Mouse (Mus musculus) activated CD4-positive, CD25-positive, alpha-beta regulatory T cell, adult 4 months (primary cell): ENCODE measurements around the gene Slc27a3. TPM values are rescaled to one million over a fixed set of nuclear protein-coding genes. Genes with fewer than 3 reads are reported as not detected.
"Not testable (repeated sequence)": the region's sequence is repeated elsewhere in the genome, so short reads cannot be mapped to it uniquely, and the experiment has no call there.

Source experiments
- ATAC-seq: one replicate; pipeline ENCODE4 v1.8.0; 2017
- polyA plus RNA-seq, 2 experiments: library from polyadenylated mRNA; unstranded; fragments of 100-300 nt; shearing (Covaris generic); gene quantifications; one replicate each; pipeline ENCODE4 v1.2.1; 2017

Gene Slc27a3
- polyA plus RNA-seq, 2 experiments from 2014 or later, result 0.21 TPM; not detected in 1

GRCm38 (mm10) chr3:90388726-90389510, 820 bp downstream of the Slc27a3 start:
- ATAC-seq, result no peak

DNA sequence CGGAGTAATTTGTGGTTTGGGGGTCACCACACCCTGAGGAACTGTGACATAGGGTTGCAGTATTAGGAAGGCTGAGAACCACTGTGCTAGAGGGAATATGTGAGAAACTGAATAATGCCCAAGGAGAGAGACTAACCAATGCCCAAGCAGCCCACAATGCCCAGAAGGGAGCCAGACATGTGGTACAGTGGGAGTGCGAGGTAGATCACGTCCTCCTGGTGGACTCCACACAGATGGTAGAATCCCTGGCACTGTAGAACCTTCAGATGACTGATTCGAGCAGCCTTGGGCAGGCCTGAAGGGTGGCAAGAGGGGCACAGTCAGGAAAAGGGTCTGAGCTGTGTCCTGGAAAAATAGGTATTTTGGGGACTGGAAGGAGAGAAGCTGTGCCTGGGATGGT, 1.5 kb downstream of the Slc27a3 start:
- ATAC-seq, result no peak

- ATAC-seq, result no peak
Observed at GRCm38 (mm10) chr3:90387483-90387882, 2.3 kb downstream of the Slc27a3 start.

DNA sequence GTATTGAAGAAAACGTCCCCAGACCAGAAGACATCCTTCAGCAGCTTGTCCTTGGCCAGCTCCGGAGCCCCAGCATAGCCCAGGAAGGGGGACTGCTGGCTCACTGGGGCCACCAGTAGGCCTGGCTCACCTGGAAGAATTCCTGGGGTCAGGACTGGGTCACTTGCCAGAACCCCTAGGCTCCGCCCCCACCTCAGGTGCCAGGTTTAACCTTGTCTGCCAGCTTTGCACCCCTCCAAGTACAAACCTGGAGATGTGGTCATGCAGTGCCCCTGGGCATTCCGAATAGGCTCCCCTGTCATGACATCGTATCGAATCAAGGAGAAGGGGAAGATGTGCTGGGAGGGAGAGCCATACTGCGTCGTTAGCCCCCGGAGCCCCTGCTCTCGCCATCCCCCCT, 2.9 kb downstream of the Slc27a3 start:
- no peak for ATAC-seq

DNA sequence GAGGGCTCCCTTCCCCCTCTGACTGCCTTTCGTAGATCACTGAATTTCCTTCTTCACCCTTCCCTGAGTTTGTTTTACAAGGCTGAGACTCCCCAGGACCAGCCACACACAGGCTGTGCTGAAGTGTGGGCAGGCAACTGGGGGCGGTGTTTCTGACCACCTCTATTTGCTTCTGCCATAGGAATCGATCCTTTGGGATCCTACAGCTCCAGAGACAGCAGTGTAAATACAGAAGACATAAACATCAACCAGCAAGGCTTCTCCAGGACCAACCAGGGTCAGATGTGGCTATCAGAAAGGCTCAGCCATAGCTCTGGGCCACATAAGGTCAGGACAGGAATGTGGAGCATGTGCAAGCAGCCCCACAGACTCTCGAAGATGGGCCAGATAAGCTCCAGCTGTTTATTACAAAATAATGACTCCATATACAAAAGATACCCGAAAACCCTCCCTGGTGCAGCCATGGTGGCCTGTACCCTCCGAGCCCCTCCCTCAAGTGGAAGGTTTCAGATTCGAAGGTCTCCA, 4.8 kb downstream of the Slc27a3 start:
- no peak for ATAC-seq

- ATAC-seq, result no peak
Observed at GRCm38 (mm10) chr3:90383690-90384089, 6.0 kb downstream of the Slc27a3 start.

DNA sequence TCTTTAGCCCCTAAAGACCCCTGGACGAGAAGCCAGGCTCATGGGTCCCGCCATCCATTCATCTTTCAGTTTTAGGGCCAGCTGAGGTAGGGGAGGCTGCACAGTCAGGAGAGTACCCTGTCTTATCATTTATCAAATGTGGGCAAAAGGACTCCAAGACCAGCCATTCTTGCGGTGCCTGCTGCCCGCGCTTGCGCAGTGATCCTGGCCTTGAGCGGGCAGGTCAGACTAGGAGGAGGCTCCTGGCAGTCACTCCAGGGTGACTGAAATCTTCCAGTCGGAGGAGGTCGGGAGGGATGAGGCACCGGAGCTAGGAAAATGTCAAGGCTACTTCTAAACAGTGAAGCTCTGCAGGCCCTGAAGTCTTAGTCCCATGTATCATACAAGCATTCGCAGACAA, 8.0 kb downstream of the Slc27a3 start:
- ATAC-seq, result no peak

GRCm38 (mm10) chr3:90378496-90378895, 11.2 kb downstream of the Slc27a3 start:
- ATAC-seq, result no peak

GRCm38 (mm10) chr3:90376247-90376585, 13.5 kb downstream of the Slc27a3 start:
- no peak for ATAC-seq

DNA sequence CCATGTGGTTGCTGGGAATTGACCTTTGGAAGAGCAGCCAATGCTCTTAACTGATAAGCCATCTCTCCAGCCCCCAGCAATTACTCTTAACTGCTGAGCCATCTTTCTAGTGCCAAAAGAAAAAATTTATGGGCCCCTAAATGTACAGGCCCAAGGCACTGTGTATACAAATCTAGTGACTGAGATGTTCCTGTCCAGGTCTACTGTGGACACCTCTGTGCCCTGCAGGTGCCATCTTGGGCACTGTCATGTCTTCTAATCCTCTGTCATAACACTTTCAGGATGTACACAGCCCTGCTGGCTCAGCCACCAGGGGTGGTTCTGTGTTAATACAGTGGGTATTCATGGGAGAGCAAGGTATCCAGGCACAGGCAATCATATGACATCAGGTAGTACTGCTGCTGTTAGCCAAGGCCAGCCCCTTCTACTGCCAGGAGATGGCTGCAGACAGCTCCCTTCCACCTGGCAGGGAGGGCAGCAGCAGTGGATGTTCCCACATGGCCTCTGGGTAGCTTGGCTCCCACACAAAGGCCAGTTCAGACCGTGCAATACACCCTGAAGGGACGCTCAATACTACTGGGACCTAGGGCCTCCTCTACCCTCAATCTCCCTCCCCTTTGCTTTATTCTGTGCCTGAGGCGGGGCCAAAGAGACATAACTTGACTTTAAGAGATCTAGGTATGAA, 14.0 kb downstream of the Slc27a3 start:
- no peak for ATAC-seq

GRCm38 (mm10) chr3:90374368-90374767, 15.4 kb downstream of the Slc27a3 start:
- no peak for ATAC-seq

DNA sequence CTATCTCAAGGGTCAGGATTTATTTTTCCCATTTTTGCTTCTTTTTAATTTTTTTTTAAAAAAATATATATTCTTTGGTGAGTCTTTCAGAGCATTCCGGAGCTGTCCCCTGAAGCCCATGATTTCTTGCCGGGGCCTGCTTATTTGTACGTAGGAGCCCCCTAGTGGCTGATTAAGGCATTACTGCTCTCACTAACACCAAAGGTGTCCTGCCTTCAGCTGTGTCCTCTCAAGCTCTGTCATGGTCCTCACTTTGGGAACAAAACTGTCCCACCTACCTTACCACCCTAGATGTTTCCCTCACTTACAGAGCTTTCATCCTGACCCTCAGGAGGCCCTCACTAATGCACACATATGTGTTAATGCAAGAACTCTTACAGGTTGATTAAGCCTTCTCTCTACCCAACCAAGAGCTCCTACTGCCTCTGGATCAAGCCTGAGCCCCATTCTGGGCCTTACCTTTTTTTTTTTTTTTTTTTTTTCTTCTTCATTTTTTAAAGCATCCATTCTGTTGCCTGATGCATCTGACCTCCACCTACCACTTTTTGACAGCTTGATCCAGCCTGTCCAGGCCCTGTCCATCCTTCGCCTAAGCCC, 16.2 kb downstream of the Slc27a3 start:
- no peak for ATAC-seq

- ATAC-seq, result no peak
Observed at GRCm38 (mm10) chr3:90372817-90373216, 16.9 kb downstream of the Slc27a3 start.

GRCm38 (mm10) chr3:90371857-90372256, 17.9 kb downstream of the Slc27a3 start:
- no peak for ATAC-seq

DNA sequence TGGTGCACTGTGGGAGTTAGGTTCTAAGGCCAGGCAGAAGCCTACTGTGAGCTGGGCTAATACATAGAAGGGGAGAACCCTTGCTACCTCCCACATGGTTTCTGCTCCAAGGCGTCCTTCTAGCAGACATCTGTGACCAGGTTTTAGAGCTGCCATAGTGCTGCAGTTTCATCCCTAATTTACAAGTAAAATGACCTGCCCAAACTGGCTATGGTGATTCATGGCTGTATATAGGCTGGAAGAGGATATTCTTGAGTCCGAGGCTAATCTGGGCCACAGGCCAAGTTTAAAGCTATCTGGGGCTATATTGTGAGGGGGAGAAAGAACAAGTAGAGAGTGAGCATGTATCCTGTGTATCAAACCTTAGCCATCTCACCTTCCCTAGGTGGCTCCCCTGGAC, 20.7 kb downstream of the Slc27a3 start:
- ATAC-seq, result no peak

- no peak for ATAC-seq
Observed at GRCm38 (mm10) chr3:90367001-90367632, 22.6 kb downstream of the Slc27a3 start.

GRCm38 (mm10) chr3:90362346-90362745, 27.4 kb downstream of the Slc27a3 start:
- no peak for ATAC-seq

GRCm38 (mm10) chr3:90361476-90361875, 28.3 kb downstream of the Slc27a3 start:
- no peak for ATAC-seq

GRCm38 (mm10) chr3:90359230-90359629, 30.5 kb downstream of the Slc27a3 start:
- ATAC-seq, result peak; percentile 43

GRCm38 (mm10) chr3:90357959-90358358, 31.8 kb downstream of the Slc27a3 start:
- no peak for ATAC-seq

DNA sequence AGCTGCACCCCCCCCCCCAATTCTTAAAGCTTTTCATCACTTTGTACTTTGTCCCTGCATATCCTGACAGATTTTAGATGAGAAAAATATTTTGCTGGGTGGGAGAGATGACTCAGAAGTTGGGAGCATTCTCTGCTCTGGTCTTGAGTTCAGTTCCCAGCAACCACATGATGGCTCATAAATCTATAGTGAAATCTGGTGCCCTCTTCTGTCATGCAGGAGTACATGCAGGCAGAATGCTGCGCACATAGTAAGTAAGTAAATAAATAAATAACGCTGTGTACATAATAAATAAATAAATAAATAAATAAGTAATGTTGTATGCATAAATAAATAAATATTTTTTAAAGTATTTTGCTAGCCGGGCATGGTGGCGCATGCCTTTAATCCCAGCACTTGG, 41.9 kb downstream of the Slc27a3 start:
- no peak for ATAC-seq

- not testable (repeated sequence) for ATAC-seq
Observed at GRCm38 (mm10) chr3:90342853-90343252, 46.9 kb downstream of the Slc27a3 start.

DNA sequence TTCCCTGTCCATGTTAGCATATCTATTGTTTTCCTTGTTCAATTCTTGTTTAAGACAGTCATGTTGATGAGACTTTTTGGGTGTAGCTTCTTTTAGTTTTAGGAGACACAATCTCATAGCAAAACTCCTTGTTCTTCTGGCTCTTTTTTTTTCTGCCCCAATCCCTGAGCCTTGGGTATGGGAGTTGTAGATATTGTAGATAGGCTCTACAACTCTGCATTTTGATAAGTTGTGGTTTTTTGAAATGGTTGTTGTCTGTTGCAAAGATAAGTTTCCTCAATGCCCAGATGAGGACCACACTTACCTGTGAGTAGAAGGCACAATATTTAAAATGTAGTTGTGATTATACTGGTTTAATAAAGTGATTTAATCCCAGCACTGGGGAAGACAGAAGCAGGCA, 49.6 kb downstream of the Slc27a3 start:
- ATAC-seq, result no peak
